Mouse (Mus musculus) heart, postnatal 36 days (tissue): ENCODE results near the gene Zdhhc14. TPM values are rescaled to one million over a fixed set of nuclear protein-coding genes. Genes with fewer than 3 reads are reported as not detected.

Experiments used
- DNase-seq, 2 experiments: peaks; one replicate each; pipeline ENCODE4 v3.0.0; 2021 to 2022
- intact Hi-C: fragments of 180-260 bp; cut with DNase I; formaldehyde crosslinking; loops from one replicate; pipeline ENCODE4 v1.15.1; 2025
- total RNA-seq, 2 experiments: library from RNA; stranded (reverse); gene quantifications; 2 replicates each; pipeline ENCODE4 v1.2.3; 2021

The Zdhhc14 gene
- total RNA-seq, 2 experiments from 2014 or later, result 4.6 to 4.7 TPM

GRCm38 (mm10) chr17:5498996-5499395, 6.6 kb downstream of the Zdhhc14 start:
- no peak for DNase-seq
- intact Hi-C loops, result loop anchor here (10.0 kb wide), 1 partner anchor 586 kb away; no protein-coding TSS in a partner anchor

GRCm38 (mm10) chr17:5503981-5504760, 11.8 kb downstream of the Zdhhc14 start:
- intact Hi-C loops, result no loop called here
- no peak for DNase-seq

DNA sequence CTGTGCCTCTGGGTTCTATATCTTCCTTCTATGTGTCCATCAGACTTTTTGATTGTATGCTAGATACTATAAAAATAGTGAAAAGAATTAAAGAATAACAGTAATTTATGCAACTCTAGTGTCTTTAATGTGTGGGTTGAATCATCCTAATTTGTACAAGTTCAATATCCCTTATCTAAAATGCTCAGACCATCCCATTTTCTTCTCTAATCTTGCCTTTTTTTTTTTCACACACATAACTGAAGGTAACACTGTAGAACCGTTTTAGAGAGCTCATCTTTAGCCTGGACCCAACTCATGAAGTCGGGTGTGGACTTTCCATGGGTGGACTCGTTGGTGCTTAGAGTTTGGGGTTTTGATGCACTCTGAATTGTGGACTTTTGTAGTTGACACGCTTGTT, 12.6 kb downstream of the Zdhhc14 start:
- intact Hi-C loops, result no loop called here
- DNase-seq, result no peak

- intact Hi-C loops, result no loop called here
- DNase-seq, result no peak
These were observed 14.2 kb downstream of the Zdhhc14 start for GRCm38 (mm10) chr17:5506553-5506952.

DNA sequence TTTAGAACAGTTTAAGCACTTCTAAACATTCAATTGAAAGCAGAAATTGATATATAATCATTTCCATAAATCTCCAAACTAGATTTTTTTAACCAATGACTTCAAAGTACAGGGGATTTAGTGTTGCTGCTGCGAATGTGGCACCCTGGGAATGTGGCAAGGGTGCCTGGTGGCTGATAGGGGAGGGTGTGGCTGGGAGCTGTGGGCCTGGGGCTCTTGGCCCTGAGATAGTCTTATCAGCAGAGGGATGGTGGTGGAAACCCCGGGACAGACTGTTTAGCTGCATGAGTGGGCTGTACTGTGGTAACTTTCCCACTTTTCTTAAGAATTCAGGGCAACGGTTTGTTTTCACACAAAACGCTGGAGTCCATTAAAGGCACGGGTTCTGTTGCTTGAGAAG, 14.6 kb downstream of the Zdhhc14 start:
- intact Hi-C loops, result no loop called here
- no peak for DNase-seq

DNA sequence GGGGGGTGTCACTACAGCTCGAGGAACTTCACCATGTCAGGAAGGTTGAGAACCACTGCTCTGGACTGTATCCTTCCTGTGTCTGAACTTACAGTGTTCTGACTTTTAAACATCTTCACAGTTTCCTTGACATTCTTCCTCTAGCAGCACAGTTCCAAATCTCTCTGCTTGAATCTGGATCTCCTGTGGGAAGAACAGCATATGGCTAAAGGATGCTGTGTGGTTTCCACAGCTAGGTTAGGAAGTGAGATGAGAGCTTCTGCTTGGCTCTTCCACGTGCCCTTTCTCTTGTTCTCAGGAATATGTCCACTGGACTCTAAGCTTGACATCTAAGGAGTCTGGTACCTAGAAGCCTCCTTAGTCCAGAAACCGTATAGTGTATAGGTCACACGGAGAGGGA, 15.7 kb downstream of the Zdhhc14 start:
- intact Hi-C loops, result no loop called here
- DNase-seq, result no peak

GRCm38 (mm10) chr17:5510564-5510963, 18.2 kb downstream of the Zdhhc14 start:
- intact Hi-C loops, result no loop called here
- no peak for DNase-seq

DNA sequence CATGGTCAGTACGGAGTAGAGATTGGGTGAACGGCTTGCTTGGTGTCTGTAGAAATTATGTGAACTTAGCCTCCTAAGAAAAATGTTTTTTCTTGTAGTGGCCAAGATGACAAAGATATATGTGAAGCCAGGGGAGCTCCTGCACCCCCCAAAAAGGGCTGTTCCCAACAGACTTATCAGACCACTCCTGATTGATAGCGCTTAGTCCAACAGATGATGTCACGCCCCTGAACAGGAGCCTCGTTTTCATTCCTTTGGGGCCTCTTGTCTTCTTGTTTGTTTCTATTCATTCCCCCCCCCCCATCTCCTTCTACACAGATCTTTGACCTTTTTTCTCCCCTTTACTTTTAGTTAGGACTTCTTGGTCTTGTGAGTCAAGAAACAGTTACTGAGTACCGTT, 19.4 kb downstream of the Zdhhc14 start:
- DNase-seq, result no peak
- intact Hi-C loops, result no loop called here

GRCm38 (mm10) chr17:5519466-5519865, 27.1 kb downstream of the Zdhhc14 start:
- no peak for DNase-seq
- intact Hi-C loops, result no loop called here

- no peak for DNase-seq
- intact Hi-C loops, result no loop called here
These were observed 27.7 kb downstream of the Zdhhc14 start for GRCm38 (mm10) chr17:5519910-5520592.

- DNase-seq, result no peak
- intact Hi-C loops, result no loop called here
These were observed 29.2 kb downstream of the Zdhhc14 start for GRCm38 (mm10) chr17:5521532-5521931.

DNA sequence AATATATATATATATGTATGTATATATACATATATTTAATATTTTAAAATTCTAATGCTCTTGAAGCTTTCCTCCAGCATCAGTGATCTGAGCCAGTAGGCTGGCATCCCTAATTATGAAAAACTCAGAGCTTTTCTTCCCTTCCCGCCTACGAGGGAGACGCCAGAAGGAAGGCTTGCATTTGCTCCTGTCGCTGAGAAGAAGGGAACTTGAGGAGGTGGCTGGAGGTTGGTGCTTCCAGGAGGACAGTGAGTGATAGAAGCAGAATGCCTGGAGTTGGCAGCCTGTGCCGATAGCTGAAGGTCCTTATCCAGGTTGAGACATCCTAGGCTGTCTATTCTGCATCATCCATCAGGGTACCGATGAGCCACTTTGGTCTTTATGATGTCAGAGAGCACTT, 37.2 kb downstream of the Zdhhc14 start:
- no peak for DNase-seq
- intact Hi-C loops, result no loop called here

DNA sequence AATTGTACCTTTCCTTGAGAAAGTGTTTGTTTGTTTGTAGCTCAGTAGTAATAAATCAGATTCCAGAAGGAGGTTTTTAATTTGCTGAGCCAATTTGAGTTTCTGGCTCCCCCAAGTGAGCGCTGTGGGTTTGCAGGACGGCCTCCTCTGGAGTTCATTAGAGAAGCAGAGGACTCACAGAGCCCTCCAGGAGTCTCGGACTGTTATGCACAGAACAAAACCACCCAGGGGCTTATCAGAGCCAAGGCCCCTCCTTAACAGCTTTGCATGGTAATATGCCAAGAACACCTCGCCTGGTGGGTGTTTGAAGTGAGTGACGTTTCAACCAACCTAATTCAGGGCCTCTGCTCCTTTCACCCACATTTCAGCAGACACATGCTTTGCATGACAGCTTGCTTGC, 40.5 kb downstream of the Zdhhc14 start:
- DNase-seq, result no peak
- intact Hi-C loops, result no loop called here

GRCm38 (mm10) chr17:5535357-5535756, 43.0 kb downstream of the Zdhhc14 start:
- intact Hi-C loops, result no loop called here

GRCm38 (mm10) chr17:5536259-5537094, 44.1 kb downstream of the Zdhhc14 start:
- no peak for DNase-seq
- intact Hi-C loops, result no loop called here

More at GRCm38 (mm10) chr17:5535357-5535756, 43.0 kb downstream of the Zdhhc14 start:
- no peak for DNase-seq

- DNase-seq, result no peak
- intact Hi-C loops, result no loop called here
These were observed 44.8 kb downstream of the Zdhhc14 start for GRCm38 (mm10) chr17:5537095-5537575.

GRCm38 (mm10) chr17:5542177-5542576, 49.8 kb downstream of the Zdhhc14 start:
- intact Hi-C loops, result no loop called here
- DNase-seq, result no peak

- DNase-seq, result no peak
- intact Hi-C loops, result no loop called here
These were observed 51.7 kb downstream of the Zdhhc14 start for GRCm38 (mm10) chr17:5544065-5544464.

DNA sequence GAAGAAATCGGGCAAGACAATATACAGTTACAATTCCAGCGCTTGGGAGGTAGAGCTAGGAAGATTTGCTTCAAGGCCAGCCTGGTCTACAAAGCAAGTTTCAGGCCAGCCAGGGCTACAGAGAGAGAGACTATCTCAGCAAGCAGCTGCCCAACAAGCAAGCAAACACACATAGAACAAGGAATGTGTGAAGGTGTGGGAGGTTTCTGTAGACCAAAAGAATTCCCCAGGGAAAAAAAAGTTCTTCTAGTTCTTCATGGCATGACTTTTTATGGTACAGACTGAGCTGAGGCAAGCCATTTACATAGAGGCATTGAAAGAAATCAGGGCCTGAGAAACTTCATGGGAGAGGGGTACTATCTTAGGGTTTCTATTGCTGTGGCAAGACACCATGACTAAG, 52.7 kb downstream of the Zdhhc14 start:
- no peak for DNase-seq
- intact Hi-C loops, result no loop called here

GRCm38 (mm10) chr17:5548546-5548945, 56.2 kb downstream of the Zdhhc14 start:
- intact Hi-C loops, result no loop called here
- DNase-seq, result no peak

DNA sequence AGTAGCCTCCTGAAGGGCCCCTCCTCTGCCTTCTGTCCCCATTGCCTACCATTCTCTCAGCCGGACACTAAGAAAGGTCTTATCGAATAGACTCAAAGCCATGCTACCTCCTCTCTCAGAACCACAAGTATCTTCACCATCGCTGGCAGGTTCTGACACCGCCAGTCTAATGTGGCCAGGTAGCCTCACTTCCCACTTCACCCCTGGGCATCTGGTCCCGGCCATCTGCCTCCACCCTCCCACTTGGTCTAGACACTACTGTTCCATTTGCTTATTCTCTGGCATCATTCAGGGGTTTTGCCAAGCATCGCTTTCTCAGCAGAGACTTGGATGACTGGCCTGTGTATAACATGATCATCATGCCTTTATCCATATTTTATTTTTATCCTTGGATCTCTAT, 57.1 kb downstream of the Zdhhc14 start:
- DNase-seq, result no peak
- intact Hi-C loops, result no loop called here
